Mouse (Mus musculus) CH12.LX (cell line): ENCODE measurements around the gene Ube2o.
"Not testable (repeated sequence)": the region's sequence is repeated elsewhere in the genome, so short reads cannot be mapped to it uniquely, and the experiment has no call there.

Experiments used
- CHD2 ChIP-seq: IDR thresholded peaks from 2 replicates; pipeline ENCODE4 v1.6.1; 2011; ENCODE audit warnings: low read length, improper control_type of control experiment
- CTCF ChIP-seq, 2 experiments: IDR thresholded peaks in 1 of 2; conservative IDR thresholded peaks in 1 of 2; 2 replicates each; pipeline ENCODE4 v1.5.1; 2011 to 2012; ENCODE audit warnings: low read depth in 2 of 2, low read length in 2 of 2, improper control_type of control experiment in 1 of 2, inconsistent platforms in 1 of 2, mild to moderate bottlenecking in 1 of 2, moderate library complexity in 1 of 2
- ELF1 ChIP-seq: IDR thresholded peaks from 2 replicates; pipeline ENCODE4 v1.6.1; 2014; ENCODE audit warnings: low read depth, mild to moderate bottlenecking, inconsistent platforms, low read length, improper control_type of control experiment
- EP300 ChIP-seq: IDR thresholded peaks from 2 replicates; pipeline ENCODE4 v1.6.1; 2011; ENCODE audit warnings: low read length, improper control_type of control experiment
- HCFC1 ChIP-seq: IDR thresholded peaks from 2 replicates; pipeline ENCODE4 v1.6.1; 2012; ENCODE audit warnings: low read depth, mild to moderate bottlenecking, inconsistent platforms, low read length, improper control_type of control experiment
- MAX ChIP-seq: IDR thresholded peaks from 2 replicates; pipeline ENCODE4 v1.6.1; 2011; ENCODE audit warnings: low read length, improper control_type of control experiment
- MEF2A ChIP-seq: IDR thresholded peaks from 2 replicates; pipeline ENCODE4 v1.6.1; 2014; ENCODE audit warnings: low read depth, mild to moderate bottlenecking, inconsistent platforms, low read length, improper control_type of control experiment, borderline replicate concordance
- MYC ChIP-seq: IDR thresholded peaks from 2 replicates; pipeline ENCODE4 v1.6.1; 2011; ENCODE audit warnings: low read depth, mild to moderate bottlenecking, improper control_type of control experiment, low read length
- NRF1 ChIP-seq: IDR thresholded peaks from 2 replicates; pipeline ENCODE4 v1.6.1; 2014; ENCODE audit warnings: low read depth, mild to moderate bottlenecking, inconsistent platforms, low read length, improper control_type of control experiment, moderate library complexity
- PAX5 ChIP-seq: IDR thresholded peaks from 2 replicates; pipeline ENCODE4 v1.6.1; 2012; ENCODE audit warnings: low read length, inconsistent platforms, mixed read lengths
- POLR2A ChIP-seq: IDR thresholded peaks from 2 replicates; pipeline ENCODE4 v1.6.1; 2011; ENCODE audit warnings: low read depth, mild to moderate bottlenecking, improper control_type of control experiment, low read length
- RCOR1 ChIP-seq: conservative IDR thresholded peaks from 2 replicates; pipeline ENCODE4 v1.6.1; 2012; ENCODE audit warnings: low read depth, mild to moderate bottlenecking, inconsistent platforms, low read length, improper control_type of control experiment
- SIN3A ChIP-seq: IDR thresholded peaks from 2 replicates; pipeline ENCODE4 v1.6.1; 2012; ENCODE audit warnings: low read length, improper control_type of control experiment, inconsistent platforms
- ZMIZ1 ChIP-seq: IDR thresholded peaks from 2 replicates; pipeline ENCODE4 v1.6.1; 2012; ENCODE audit warnings: low read depth, mild to moderate bottlenecking, inconsistent platforms, low read length, improper control_type of control experiment

DNA sequence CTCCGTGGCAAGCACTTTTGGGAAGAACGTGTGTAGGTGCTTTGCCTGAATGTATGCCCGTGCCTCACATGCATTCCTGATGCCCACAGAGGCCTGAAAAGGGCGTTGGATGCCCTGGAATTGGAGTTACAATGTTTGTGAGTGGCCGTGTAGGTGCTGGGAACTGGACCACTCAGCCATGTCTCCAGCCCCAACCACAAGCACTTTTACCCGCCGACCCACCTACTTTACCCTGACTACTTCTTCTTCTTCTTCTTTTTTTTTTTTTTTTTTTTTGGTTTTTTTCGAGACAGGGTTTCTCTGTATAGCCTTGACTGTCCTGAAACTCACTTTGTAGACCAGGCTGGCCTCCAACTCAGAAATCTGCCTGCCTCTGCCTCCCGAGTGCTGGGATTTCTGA is 29.9 kb upstream of the Ube2o start:
- not testable (repeated sequence) for TF ChIP-seq SIN3A; POLR2A; ZMIZ1; MYC; MAX; PAX5; ELF1; CHD2; CTCF (conservative IDR thresholded peaks at IDR 0.05 in 1 of 2, IDR thresholded peaks at IDR 0.05 in 1 of 2; ENCODE audit: low read depth in 2 of 2, low read length in 2 of 2); RCOR1; EP300; NRF1; HCFC1; MEF2A
